Mouse (Mus musculus): Measurements from ENCODE around the gene Stard7.

- TF ChIP-seq CTCF (conservative IDR thresholded peaks at IDR 0.05; ENCODE audit: low read length), result no peak
- TF ChIP-seq POU5F1 (IDR thresholded peaks at IDR 0.05; ENCODE audit: borderline replicate concordance, low read length), result no peak
- TF ChIP-seq NANOG (IDR thresholded peaks at IDR 0.05; ENCODE audit: borderline replicate concordance, low read length), result no peak
These were observed 18.6 kb upstream of the Stard7 start for GRCm38 (mm10) chr2:127251457-127251856.
